Mouse (Mus musculus) embryo, embryonic 11 days (tissue): ENCODE data around the gene Apba2.
A peak's percentile ranks its signal among the peaks of the same experiment; 100 is the strongest.

Experiments
- DNase-seq: peaks from one replicate; pipeline ENCODE4 v3.0.0-alpha.2; 2015

Gene Apba2

GRCm38 (mm10) chr7:64533374-64533773 lies 31.9 kb downstream of the Apba2 start:
- no peak for DNase-seq

GRCm38 (mm10) chr7:64535269-64535668 lies 33.8 kb downstream of the Apba2 start:
- no peak for DNase-seq

GRCm38 (mm10) chr7:64539450-64540148 lies 38.1 kb downstream of the Apba2 start:
- no peak for DNase-seq

- no peak for DNase-seq
These were observed 45.3 kb downstream of the Apba2 start for GRCm38 (mm10) chr7:64546801-64547200.

- DNase-seq, result no peak
These were observed 49.4 kb downstream of the Apba2 start for GRCm38 (mm10) chr7:64550856-64551255.

- DNase-seq, result no peak
These were observed 51.2 kb downstream of the Apba2 start for GRCm38 (mm10) chr7:64552523-64553190.

GRCm38 (mm10) chr7:64561711-64562498 lies 60.4 kb downstream of the Apba2 start:
- no peak for DNase-seq

- DNase-seq, result no peak
These were observed 63.5 kb downstream of the Apba2 start for GRCm38 (mm10) chr7:64564891-64565571.

GRCm38 (mm10) chr7:64566371-64567243 lies 65.1 kb downstream of the Apba2 start:
- DNase-seq, result no peak

- no peak for DNase-seq
These were observed 67.2 kb downstream of the Apba2 start for GRCm38 (mm10) chr7:64568722-64569121.

GRCm38 (mm10) chr7:64569676-64570075 lies 68.2 kb downstream of the Apba2 start:
- DNase-seq, result no peak

- no peak for DNase-seq
These were observed 69.4 kb downstream of the Apba2 start for GRCm38 (mm10) chr7:64570914-64571313.

- no peak for DNase-seq
These were observed 72.6 kb downstream of the Apba2 start for GRCm38 (mm10) chr7:64574144-64574543.

GRCm38 (mm10) chr7:64576519-64576951 lies 75.0 kb downstream of the Apba2 start:
- no peak for DNase-seq

GRCm38 (mm10) chr7:64578176-64578575 lies 76.7 kb downstream of the Apba2 start:
- no peak for DNase-seq

- DNase-seq, result peak; percentile 9
These were observed 78.4 kb downstream of the Apba2 start for GRCm38 (mm10) chr7:64579887-64580286.

GRCm38 (mm10) chr7:64580293-64580692 lies 78.8 kb downstream of the Apba2 start:
- DNase-seq, result no peak

- DNase-seq, result no peak
These were observed 80.9 kb downstream of the Apba2 start for GRCm38 (mm10) chr7:64582358-64582757.

- DNase-seq, result no peak
These were observed 82.2 kb downstream of the Apba2 start for GRCm38 (mm10) chr7:64583670-64584121.

GRCm38 (mm10) chr7:64586133-64586532 lies 84.6 kb downstream of the Apba2 start:
- DNase-seq, result no peak

GRCm38 (mm10) chr7:64586571-64586970 lies 85.1 kb downstream of the Apba2 start:
- DNase-seq, result no peak
